Comparison of ENCODE assay signal across 18 mouse cellular contexts in genomic region chr9:118717436-118717835, GRCm38 (mm10).
A peak's percentile ranks its signal among the peaks of the same experiment; 100 is the strongest.
DNase-seq lines count a peak whose midpoint lies in the region; ATAC-seq and TF ChIP-seq lines count a peak whose summit lies in the region.
"Had no signal": no experiment of that assay in that cellular context is flagged by ENCODE, and none has a peak within 500 bp of the region (broad histone marks: within the 10 kb centered on the region; RNA-seq: fewer than 3 reads in every experiment).

No protein-coding gene starts in this region.

- 26% methylated on average over 3 of the region's 3 CpGs for WGBS in limb, embryonic 14.5 days
- 75% methylated on average over 3 of the region's 3 CpGs for WGBS in limb, embryonic 10.5 days

- no peak overlapping the region for H3K9ac ChIP-seq in limb, embryonic 14.5 days (ENCODE audit: low read depth, low read length, severe bottlenecking)
- H3K9ac ChIP-seq: limb, embryonic 13.5 days; liver, postnatal 0 days; neural tube, embryonic 13.5 days had no signal

- no peak overlapping the region for H3K4me3 ChIP-seq in limb, embryonic 14.5 days (replicated peaks; ENCODE audit: low read length)
- H3K4me3 ChIP-seq in limb, embryonic 10.5 days, result no peak overlapping the region
- H3K4me3 ChIP-seq: hindbrain, embryonic 10.5 days; limb, embryonic 13.5 days; neural tube, embryonic 13.5 days had no signal

- H3K9me3 ChIP-seq in limb, embryonic 14.5 days (ENCODE audit: control insufficient read depth, low read length), result no peaks in the 10 kb centered on the region
- no peaks in the 10 kb centered on the region for H3K9me3 ChIP-seq in limb, embryonic 10.5 days (replicated peaks)
- H3K9me3 ChIP-seq: hindbrain, embryonic 10.5 days; limb, embryonic 13.5 days; neural tube, embryonic 13.5 days had no signal

- intact Hi-C loops in heart, postnatal 14 days (cut with DNase I), result no loop called here

- no peak; the same call in 1 of the 2 replicates for ATAC-seq in limb, embryonic 14.5 days (ENCODE audit: low FRiP score, low read depth)
- ATAC-seq: forebrain, embryonic 16.5 days; liver, postnatal 0 days had no signal

- TF ChIP-seq CTCF in brain, embryonic 14.5 days (IDR thresholded peaks at IDR 0.05; ENCODE audit: borderline replicate concordance, extremely low read depth, insufficient read depth, insufficient read length), result no peak

- TF ChIP-seq POLR2A in limb, embryonic 14.5 days (IDR thresholded peaks at IDR 0.05; ENCODE audit: borderline replicate concordance, extremely low read depth, insufficient read depth, insufficient read length), result no peak
- TF ChIP-seq POLR2A in brain, embryonic 14.5 days (IDR thresholded peaks at IDR 0.05; ENCODE audit: borderline replicate concordance, extremely low read depth, insufficient read depth, insufficient read length, poor library complexity, severe bottlenecking), result no peak

- H3K27me3 ChIP-seq in limb, embryonic 14.5 days (ENCODE audit: control insufficient read depth, insufficient read depth, low read length), result no peaks in the 10 kb centered on the region
- no peaks in the 10 kb centered on the region for H3K27me3 ChIP-seq in limb, embryonic 10.5 days (ENCODE audit: low read depth, poor library complexity, severe bottlenecking)
- H3K27me3 ChIP-seq: limb, embryonic 13.5 days; neural tube, embryonic 13.5 days had no signal

- no peak overlapping the region for H3K27ac ChIP-seq in limb, embryonic 14.5 days (replicated peaks; ENCODE audit: low read depth, low read length)
- no peak overlapping the region for H3K27ac ChIP-seq in limb, embryonic 10.5 days
- H3K27ac ChIP-seq: hindbrain, embryonic 10.5 days; limb, embryonic 13.5 days; neural tube, embryonic 13.5 days had no signal

- H3K4me2 ChIP-seq in limb, embryonic 14.5 days (replicated peaks; ENCODE audit: low read depth, low read length, severe bottlenecking), result no peak overlapping the region
- H3K4me2 ChIP-seq: limb, embryonic 13.5 days; neural tube, embryonic 13.5 days had no signal

- peak; percentile 79 for DNase-seq in heart, adult 8-10 months (ENCODE audit: low spot score)
- DNase-seq in heart, postnatal 14 days, result no peak
- peak; percentile 87 for DNase-seq in limb, embryonic 14.5 days (ENCODE audit: low spot score)
- DNase-seq in limb, embryonic 10.5 days (ENCODE audit: low spot score), result no peak
- peak; percentile 66 for DNase-seq in brain, embryonic 14.5 days (ENCODE audit: low read depth)
- peak; percentile 31 for DNase-seq in skeletal muscle tissue, adult 2 months (ENCODE audit: low read depth, low spot score)
- no peak for DNase-seq in frontal cortex, postnatal 14 days (ENCODE audit: low spot score in 2 of 2)
- DNase-seq: adrenal gland, adult 8-10 months; cerebellum, adult 9-10 months; gastrocnemius, postnatal 14 days; kidney, adult 11 months; liver, postnatal 0 days; thymus, postnatal 25 days had no signal

- peaks cover 6% of the 10 kb centered on the region; the same call in 1 of the 2 replicates for H3K4me1 ChIP-seq in limb, embryonic 14.5 days (ENCODE audit: control insufficient read depth, insufficient read depth, low read length)
- H3K4me1 ChIP-seq in limb, embryonic 10.5 days, result peaks cover 16% of the 10 kb centered on the region; the same call in 1 of the 2 replicates
- H3K4me1 ChIP-seq: neural tube, embryonic 13.5 days had no signal

- 0 out of 2 replicates have a peak, but pooled peaks cover 4% of the 10 kb centered on the region for H3K36me3 ChIP-seq in limb, embryonic 14.5 days (ENCODE audit: control insufficient read depth, insufficient read depth, low read length)
- peaks cover 28% of the 10 kb centered on the region for H3K36me3 ChIP-seq in limb, embryonic 10.5 days
- H3K36me3 ChIP-seq: G1E; neural tube, embryonic 13.5 days had no signal

Comparison
In these comparisons a context has a peak if more than half of its experiments do, and no peak if none do; other contexts are left out.
1. DNase-seq: peak in heart, adult 8-10 months (single experiment), limb, embryonic 14.5 days (single experiment), brain, embryonic 14.5 days (single experiment) and skeletal muscle tissue, adult 2 months (single experiment); none in heart, postnatal 14 days (0 of 2), limb, embryonic 10.5 days (single experiment) and frontal cortex, postnatal 14 days (0 of 2).